Mouse (Mus musculus) midbrain, embryonic 10.5 days (tissue): Measurements from ENCODE around the gene Casp7. TPM values are rescaled to one million over a fixed set of nuclear protein-coding genes. Genes with fewer than 3 reads are reported as not detected.
"Not testable (repeated sequence)": the region's sequence is repeated elsewhere in the genome, so short reads cannot be mapped to it uniquely, and the experiment has no call there.

Experiments
- DNase-seq: peaks from one replicate; pipeline ENCODE4 v3.0.0-alpha.2; 2017; ENCODE audit warnings: low spot score
- H3K27ac ChIP-seq: fragments of 300-500 bp; sonication (generic); replicated peaks from 2 replicates; pipeline ENCODE4 v1.5.1; 2016; ENCODE audit warnings: mild to moderate bottlenecking
- H3K27me3 ChIP-seq: fragments of 300-500 bp; sonication (generic); 2 replicates; pipeline ENCODE4 v1.6.1; 2016; ENCODE audit warnings: low read depth, mild to moderate bottlenecking; ENCODE audit not compliant: poor library complexity, severe bottlenecking
- H3K36me3 ChIP-seq: fragments of 300-500 bp; sonication (generic); 2 replicates; pipeline ENCODE4 v1.6.1; 2016; ENCODE audit warnings: mild to moderate bottlenecking, moderate library complexity
- H3K4me1 ChIP-seq: fragments of 300-500 bp; sonication (generic); 2 replicates; pipeline ENCODE4 v1.6.1; 2016
- H3K4me3 ChIP-seq: fragments of 300-500 bp; sonication (generic); 2 replicates; pipeline ENCODE4 v1.5.1; 2016; ENCODE audit warnings: mild to moderate bottlenecking, moderate library complexity
- H3K9me3 ChIP-seq: fragments of 300-500 bp; sonication (generic); replicated peaks from 2 replicates; pipeline ENCODE4 v1.6.1; 2016; ENCODE audit warnings: mild to moderate bottlenecking
- WGBS: fragments of 180-500 bp; shearing (Covaris S2); methylation state at CpG from one replicate; pipeline ENCODE4 v1.1.7; 2016; 5-methylcytosine and 5-hydroxymethylcytosine counted together
- polyA plus RNA-seq: library from polyadenylated mRNA; unstranded; fragments of >200 nt; fragmentation: Nextera tagmentation; extraction: Ambion mirVana; gene quantifications from 2 replicates; pipeline ENCODE4 v1.2.1, GENCODE M21; 2016

Gene Casp7
- polyA plus RNA-seq: 14.7 and 17.1 TPM in 2 replicates

- peak within 1 kb of the TSS; percentile 92 for H3K27ac ChIP-seq
- peaks cover 53% of the 10 kb centered on the region for H3K27me3 ChIP-seq
- WGBS: under 1% methylated on average over 78 of the region's 78 CpGs
Measured at GRCm38 (mm10) chr19:56396669-56397621, at the start of gene Casp7. Gene Casp7, plus strand, starts transcription at chr19:56397129.

GRCm38 (mm10) chr19:56349295-56349694 lies 47.6 kb upstream of the Casp7 start:
- no peak overlapping the region for H3K27ac ChIP-seq
- no peak overlapping the region for H3K4me3 ChIP-seq
- H3K27me3 ChIP-seq: peaks cover 22% of the 10 kb centered on the region
- WGBS: 39% methylated on average over 6 of the region's 6 CpGs
- peaks cover 3% of the 10 kb centered on the region; the same call in 1 of the 2 replicates for H3K9me3 ChIP-seq
- peak; percentile 23 for DNase-seq
- H3K36me3 ChIP-seq: no peaks in the 10 kb centered on the region
- peaks cover 23% of the 10 kb centered on the region for H3K4me1 ChIP-seq

More at GRCm38 (mm10) chr19:56396669-56397621, at the start of gene Casp7:
- Histone ChIP-seq H3K4me1 (peaks cover 23% of the 10 kb centered on the region), H3K9me3 (no peaks in the 10 kb centered on the region), H3K36me3 (no peaks in the 10 kb centered on the region), H3K4me3 (peak within 1 kb of the TSS; percentile 63)
- peak; percentile 77 for DNase-seq

GRCm38 (mm10) chr19:56353689-56354088 lies 43.2 kb upstream of the Casp7 start:
- no peak for DNase-seq
- 89% methylated on average over 10 of the region's 10 CpGs for WGBS
- H3K4me1 ChIP-seq: peaks cover 5% of the 10 kb centered on the region; the same call in 1 of the 2 replicates
- H3K36me3 ChIP-seq: no peaks in the 10 kb centered on the region
- H3K27me3 ChIP-seq: no peaks in the 10 kb centered on the region
- H3K9me3 ChIP-seq: peaks cover 3% of the 10 kb centered on the region; the same call in 1 of the 2 replicates
- no peak overlapping the region for H3K27ac ChIP-seq
- H3K4me3 ChIP-seq: no peak overlapping the region

- Histone ChIP-seq H3K4me1 (peaks cover 3% of the 10 kb centered on the region; the same call in 1 of the 2 replicates), H3K4me3 (no peak overlapping the region), H3K27ac (no peak overlapping the region), H3K9me3 (peaks cover 3% of the 10 kb centered on the region; the same call in 1 of the 2 replicates), H3K36me3 (no peaks in the 10 kb centered on the region), H3K27me3 (no peaks in the 10 kb centered on the region)
- no peak for DNase-seq
- 86% methylated on average over 12 of the region's 12 CpGs for WGBS
Measured at GRCm38 (mm10) chr19:56355201-56355600, 41.7 kb upstream of the Casp7 start.

GRCm38 (mm10) chr19:56356480-56357373 lies 40.2 kb upstream of the Casp7 start:
- no peaks in the 10 kb centered on the region for H3K27me3 ChIP-seq
- WGBS: 47% methylated on average over 17 of the region's 17 CpGs
- H3K9me3 ChIP-seq: peaks cover 3% of the 10 kb centered on the region; the same call in 1 of the 2 replicates
- DNase-seq: peak; percentile 67
- no peaks in the 10 kb centered on the region for H3K4me1 ChIP-seq
- no peak overlapping the region for H3K4me3 ChIP-seq
- H3K27ac ChIP-seq: no peak overlapping the region
- H3K36me3 ChIP-seq: no peaks in the 10 kb centered on the region

- not testable (repeated sequence) for DNase-seq, H3K9me3 ChIP-seq, H3K36me3 ChIP-seq, H3K27ac ChIP-seq, H3K4me1 ChIP-seq, H3K4me3 ChIP-seq, H3K27me3 ChIP-seq
- 85% methylated on average over 2 of the region's 2 CpGs for WGBS
Measured at GRCm38 (mm10) chr19:56357374-56357708, 39.6 kb upstream of the Casp7 start.

GRCm38 (mm10) chr19:56358890-56359289 lies 38.0 kb upstream of the Casp7 start:
- 83% methylated on average over 2 of the region's 2 CpGs for WGBS
- no peaks in the 10 kb centered on the region for H3K9me3 ChIP-seq
- DNase-seq: no peak

GRCm38 (mm10) chr19:56363721-56364460 lies 33.0 kb upstream of the Casp7 start:
- Histone ChIP-seq H3K4me3 (no peak overlapping the region), H3K9me3 (no peaks in the 10 kb centered on the region), H3K27ac (no peak overlapping the region), H3K36me3 (no peaks in the 10 kb centered on the region), H3K4me1 (0 out of 2 replicates have a peak, but pooled peaks cover 5% of the 10 kb centered on the region), H3K27me3 (no peaks in the 10 kb centered on the region)
- WGBS: 78% methylated on average over 15 of the region's 15 CpGs
- no peak for DNase-seq

More at GRCm38 (mm10) chr19:56358890-56359289, 38.0 kb upstream of the Casp7 start:
- Histone ChIP-seq H3K4me1 (no peaks in the 10 kb centered on the region), H3K4me3 (no peak overlapping the region), H3K27ac (no peak overlapping the region), H3K36me3 (no peaks in the 10 kb centered on the region), H3K27me3 (no peaks in the 10 kb centered on the region)

- no peaks in the 10 kb centered on the region for H3K9me3 ChIP-seq
- H3K4me3 ChIP-seq: no peak overlapping the region
- DNase-seq: no peak
- no peaks in the 10 kb centered on the region for H3K27me3 ChIP-seq
- 92% methylated on average over 8 of the region's 8 CpGs for WGBS
- no peak overlapping the region for H3K27ac ChIP-seq
- 0 out of 2 replicates have a peak, but pooled peaks cover 5% of the 10 kb centered on the region for H3K4me1 ChIP-seq
- H3K36me3 ChIP-seq: no peaks in the 10 kb centered on the region
Measured at GRCm38 (mm10) chr19:56364563-56364962, 32.4 kb upstream of the Casp7 start.

- no peaks in the 10 kb centered on the region for H3K36me3 ChIP-seq
- WGBS: 88% methylated on average over 11 of the region's 11 CpGs
- H3K27me3 ChIP-seq: no peaks in the 10 kb centered on the region
- no peaks in the 10 kb centered on the region for H3K9me3 ChIP-seq
- H3K4me1 ChIP-seq: 0 out of 2 replicates have a peak, but pooled peaks cover 5% of the 10 kb centered on the region
- no peak overlapping the region for H3K27ac ChIP-seq
- DNase-seq: no peak
- H3K4me3 ChIP-seq: no peak overlapping the region
Measured at GRCm38 (mm10) chr19:56366168-56366567, 30.8 kb upstream of the Casp7 start.

- H3K4me3 ChIP-seq: no peak overlapping the region
- 0 out of 2 replicates have a peak, but pooled peaks cover 5% of the 10 kb centered on the region for H3K4me1 ChIP-seq
- H3K36me3 ChIP-seq: no peaks in the 10 kb centered on the region
- no peaks in the 10 kb centered on the region for H3K27me3 ChIP-seq
- no peak overlapping the region for H3K27ac ChIP-seq
- DNase-seq: no peak
- H3K9me3 ChIP-seq: no peaks in the 10 kb centered on the region
- 84% methylated on average over 9 of the region's 9 CpGs for WGBS
Measured at GRCm38 (mm10) chr19:56366625-56367024, 30.3 kb upstream of the Casp7 start.

- Histone ChIP-seq H3K27me3 (no peaks in the 10 kb centered on the region), H3K27ac (no peak overlapping the region), H3K9me3 (no peaks in the 10 kb centered on the region), H3K4me1 (0 out of 2 replicates have a peak, but pooled peaks cover 5% of the 10 kb centered on the region), H3K36me3 (no peaks in the 10 kb centered on the region), H3K4me3 (no peak overlapping the region)
- WGBS: 87% methylated on average over 7 of the region's 7 CpGs
- no peak for DNase-seq
Measured at GRCm38 (mm10) chr19:56367778-56368177, 29.2 kb upstream of the Casp7 start.
